Mouse (Mus musculus) Patski (cell line): ENCODE measurements at regions not wholly inside any gene's neighbourhood (a gene's known extent, or its start where the extent isn't known, plus 50 kb on each side); places are given as distances from the start of the nearest gene placed in this dataset.

Experiments used
- ATAC-seq: fragments of 100-300 bp; one replicate; pipeline ENCODE4 v1.8.0; 2021
- CTCF ChIA-PET: fragments of 350-600 bp; sonication (Branson Sonifier 250); formaldehyde crosslinking; loops from one replicate; lab custom pipeline; 2022; ENCODE audit warnings: inconsistent platforms; lab: Charles Lee
- POLR2A ChIA-PET: fragments of 350-600 bp; sonication (Branson Sonifier 250); formaldehyde crosslinking; loops from one replicate; lab custom pipeline; 2022; ENCODE audit warnings: antibody characterized with exemption, inconsistent platforms; lab: Charles Lee
- DNase-seq: peaks from one replicate; pipeline ENCODE4 v3.0.0-alpha.2; 2011; ENCODE audit warnings: low read depth, low spot score
- H3K27me3 ChIP-seq: fragments of 371-371 bp; one replicate; pipeline ENCODE4 v1.5.1; 2021
- CTCF ChIP-seq: fragments of 100-300 bp; IDR thresholded peaks from one replicate; pipeline ENCODE4 v1.5.1; 2021
- in situ Hi-C: fragments of 300-500 bp; cut with MboI; formaldehyde crosslinking; loops from 3 replicates; pipeline ENCODE4 v1.11.1; 2018; ENCODE audit warnings: low pct_unique_long_range_greater_than_20kb, mixed read lengths

DNA sequence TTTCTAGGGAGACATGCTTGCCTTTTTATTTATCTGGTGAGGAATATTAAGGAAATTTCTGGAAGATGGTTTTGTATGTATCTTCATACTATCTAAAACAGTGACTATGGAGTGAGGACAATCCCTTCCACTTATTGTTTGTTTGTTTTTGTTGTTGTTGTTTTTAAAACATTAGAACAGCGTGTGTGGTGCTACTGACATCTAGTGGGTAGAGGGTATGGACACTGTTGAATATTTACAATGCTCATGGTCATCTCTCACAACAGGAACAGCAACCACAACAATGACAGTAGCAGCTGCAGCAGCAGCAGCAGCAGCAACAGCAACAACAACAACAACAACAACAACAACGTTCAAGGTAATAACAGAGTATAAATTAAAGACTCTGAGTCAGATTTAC is 471.2 kb downstream of the Igsf11 start:
- ChIA-PET CTCF (no interaction called here), POLR2A (no interaction called here)
- in situ Hi-C loops = no loop called here
- H3K27me3 ChIP-seq = peaks cover 31% of the 10 kb centered on the region
- no peak for TF ChIP-seq CTCF
- no peak for DNase-seq
- ATAC-seq = no peak

DNA sequence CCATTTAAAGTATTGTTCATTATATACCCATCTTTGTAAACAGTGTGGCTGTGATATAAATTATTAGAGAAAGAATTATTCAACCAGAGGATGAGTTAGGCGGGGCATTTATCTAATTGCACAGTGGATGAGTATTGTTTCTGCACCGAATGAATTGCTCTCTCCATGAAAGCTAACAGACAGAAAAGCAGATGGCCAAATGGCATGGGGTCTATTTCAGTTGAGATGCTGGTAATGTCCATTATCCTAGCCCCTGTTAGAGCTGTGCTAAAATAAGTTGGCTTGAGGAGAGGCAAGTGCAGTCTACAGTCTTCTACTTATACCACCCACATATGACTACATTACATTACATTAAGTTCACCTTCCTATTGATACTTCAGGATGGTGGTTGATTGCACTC is 475.8 kb downstream of the Igsf11 start:
- H3K27me3 ChIP-seq = peaks cover 16% of the 10 kb centered on the region
- no peak for DNase-seq
- POLR2A ChIA-PET = no interaction called here
- ATAC-seq = no peak
- CTCF ChIA-PET = no interaction called here
- no peak for TF ChIP-seq CTCF
- in situ Hi-C loops = no loop called here

DNA sequence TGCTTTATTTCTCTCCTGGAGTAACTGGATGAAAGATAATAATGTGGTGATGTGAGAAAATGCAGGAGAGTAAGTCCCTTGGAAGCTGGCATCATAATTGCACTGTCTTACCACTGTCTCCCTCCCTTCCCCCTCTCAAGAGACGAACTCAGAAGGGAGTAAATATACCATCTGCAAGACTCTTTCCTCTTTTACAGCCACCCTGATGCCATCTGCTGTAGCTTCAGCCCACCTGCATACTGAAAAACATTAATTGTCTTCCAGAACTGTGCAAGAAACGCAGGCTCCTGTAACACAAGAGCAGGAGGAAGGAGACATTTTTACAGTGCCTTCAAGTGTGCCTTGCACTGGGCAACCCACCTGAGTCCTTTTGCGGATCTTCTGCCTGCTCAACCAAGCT is 482.1 kb downstream of the Igsf11 start:
- TF ChIP-seq CTCF = no peak
- in situ Hi-C loops = no loop called here
- DNase-seq (no peak), ATAC-seq (no peak)
- POLR2A ChIA-PET = no interaction called here
- CTCF ChIA-PET = no interaction called here
- H3K27me3 ChIP-seq = no peaks in the 10 kb centered on the region

DNA sequence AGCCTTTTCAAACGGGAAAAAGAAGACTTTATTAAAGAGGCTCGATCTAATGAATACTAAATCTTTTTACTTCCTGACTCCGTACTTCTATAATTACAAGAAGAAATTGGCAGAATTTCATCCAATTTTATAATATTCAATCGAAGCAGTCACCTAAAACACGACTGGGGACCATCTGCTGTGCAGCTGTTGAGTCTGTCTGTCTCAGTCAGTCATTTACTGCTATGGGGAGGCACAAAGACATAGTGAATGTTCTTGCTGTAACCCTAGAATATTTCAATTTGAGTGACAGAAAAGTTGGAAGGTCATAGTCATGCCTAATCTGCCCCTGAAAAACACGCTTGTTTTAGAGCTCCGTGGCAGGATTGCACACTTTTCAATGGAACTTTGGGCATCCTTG is 487.5 kb downstream of the Igsf11 start:
- no peaks in the 10 kb centered on the region for H3K27me3 ChIP-seq
- ATAC-seq (no peak), DNase-seq (no peak)
- ChIA-PET POLR2A (no interaction called here), CTCF (no interaction called here)
- no peak for TF ChIP-seq CTCF
- in situ Hi-C loops = no loop called here

DNA sequence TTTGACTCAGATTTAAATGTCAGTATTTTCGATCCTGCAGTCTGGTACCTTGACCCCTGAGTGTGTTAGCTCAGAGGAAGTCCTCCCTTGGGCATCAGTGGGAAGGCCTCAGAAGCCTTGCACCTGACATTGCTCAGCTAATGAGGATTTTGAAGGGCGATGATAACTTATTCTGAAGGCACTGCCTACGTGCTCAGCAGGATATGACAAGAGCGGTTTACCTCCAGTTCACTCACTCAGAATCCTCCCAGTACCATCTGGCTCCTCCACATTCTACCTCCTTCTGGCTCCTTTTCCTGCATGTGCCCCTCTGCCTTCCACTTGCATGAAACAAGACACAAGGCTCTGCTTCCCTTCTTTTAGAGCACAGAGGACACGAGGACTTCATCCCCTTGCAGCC is 497.5 kb downstream of the Igsf11 start:
- TF ChIP-seq CTCF = no peak
- peaks cover 6% of the 10 kb centered on the region for H3K27me3 ChIP-seq
- ChIA-PET POLR2A (no interaction called here), CTCF (no interaction called here)
- ATAC-seq (no peak), DNase-seq (no peak)
- in situ Hi-C loops = no loop called here

DNA sequence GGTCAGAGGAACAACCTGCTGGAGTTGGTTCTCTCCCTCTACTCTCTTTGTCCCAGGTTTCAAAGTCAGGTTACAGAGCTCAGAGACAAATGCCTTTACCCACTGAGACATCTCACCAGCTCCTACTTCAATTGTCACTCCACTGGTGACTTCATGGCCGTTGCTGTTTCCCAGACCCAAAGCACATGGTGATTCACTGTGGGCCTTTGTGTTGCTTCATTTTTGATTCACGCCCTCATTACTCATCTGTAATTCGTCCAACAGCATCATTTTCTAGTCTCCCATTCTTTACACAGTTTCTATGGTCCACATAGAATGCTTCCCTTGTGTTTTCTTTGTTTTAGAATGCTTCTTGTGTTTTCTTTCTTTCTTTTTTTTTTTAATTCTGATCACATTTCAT is 498.2 kb downstream of the Igsf11 start:
- no peak for DNase-seq
- CTCF ChIA-PET = no interaction called here
- no peak for TF ChIP-seq CTCF
- no peak for ATAC-seq
- peaks cover 6% of the 10 kb centered on the region for H3K27me3 ChIP-seq
- POLR2A ChIA-PET = no interaction called here
- in situ Hi-C loops = no loop called here

DNA sequence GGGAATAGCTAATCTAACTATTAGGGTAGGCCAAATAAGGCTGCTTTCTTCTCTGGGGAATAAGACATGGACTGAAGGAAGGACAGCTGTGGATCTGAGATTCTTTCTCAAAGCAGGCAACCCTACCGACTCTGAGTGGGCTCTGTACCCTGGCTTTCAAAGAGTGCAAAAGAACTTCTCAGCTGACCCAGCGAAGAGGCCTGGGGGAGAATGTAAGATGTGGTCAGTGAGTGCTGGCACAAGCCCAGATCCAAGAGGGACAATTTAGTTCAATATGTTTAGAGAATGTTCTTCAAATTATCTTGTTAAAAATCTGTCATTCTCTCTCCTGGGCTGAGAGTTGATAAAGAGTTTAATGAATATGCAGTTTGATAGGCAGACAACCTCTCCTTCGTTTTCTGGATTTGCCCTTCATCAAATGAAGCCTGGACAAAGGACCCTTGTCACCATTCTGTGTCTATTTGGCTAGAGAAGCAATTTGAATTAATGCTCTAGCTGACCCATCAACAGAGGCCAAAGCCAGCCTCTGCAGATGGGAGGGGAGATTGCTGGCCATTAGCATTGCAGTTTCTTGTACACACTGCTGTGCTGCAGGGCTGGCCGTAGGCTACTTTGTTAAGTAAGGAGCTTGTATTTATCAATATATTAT is 509.8 kb downstream of the Igsf11 start:
- no peak for DNase-seq
- ChIA-PET POLR2A (interaction anchor here (0.7 kb wide), 1 partner anchor 565 kb away, joined by 7 read pairs; no protein-coding TSS in a partner anchor), CTCF (no interaction called here)
- in situ Hi-C loops = no loop called here
- no peak for ATAC-seq
- no peak for TF ChIP-seq CTCF
- H3K27me3 ChIP-seq = peaks cover 2% of the 10 kb centered on the region

DNA sequence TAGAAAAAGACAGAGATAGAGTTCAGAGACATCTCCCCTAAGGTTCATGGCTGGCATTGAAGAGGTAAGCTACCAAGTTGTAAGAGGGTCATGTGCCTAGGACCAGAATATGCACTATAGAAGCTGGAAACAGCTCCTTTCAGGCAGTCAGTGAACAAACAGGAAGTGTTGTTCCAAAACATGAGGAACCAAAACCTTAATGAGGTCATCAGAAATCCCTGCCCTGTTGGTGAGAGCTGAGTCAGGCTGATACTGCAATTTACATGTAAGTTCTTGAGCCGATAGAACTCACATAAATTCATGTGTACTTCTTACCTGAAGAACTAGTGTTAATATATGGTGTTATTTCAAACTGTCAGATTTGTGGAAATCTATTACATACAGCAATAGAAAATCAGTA is 539.1 kb downstream of the Igsf11 start:
- in situ Hi-C loops = no loop called here
- ChIA-PET POLR2A (no interaction called here), CTCF (no interaction called here)
- ATAC-seq (no peak), DNase-seq (no peak)
- no peak for TF ChIP-seq CTCF
- H3K27me3 ChIP-seq = peaks cover 2% of the 10 kb centered on the region

DNA sequence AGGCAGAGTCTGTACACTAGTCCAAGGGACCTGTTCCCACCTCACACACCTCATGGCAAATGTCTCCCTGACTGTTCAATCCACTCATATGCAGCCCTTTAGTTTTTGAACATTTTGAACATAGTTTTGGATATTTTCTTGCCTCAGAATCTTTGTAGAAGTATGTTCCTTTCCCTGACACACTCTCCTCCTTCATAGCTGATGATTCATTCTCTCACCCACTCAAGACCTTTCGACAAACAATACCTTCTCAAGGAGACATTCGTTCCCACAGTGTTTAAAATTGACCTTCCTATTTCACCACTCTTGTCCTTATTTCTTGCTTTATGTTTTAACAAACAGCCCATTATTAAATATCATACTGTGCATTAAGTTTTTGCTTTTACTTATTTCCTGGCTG is 538.4 kb upstream of the Lsamp start:
- no peaks in the 10 kb centered on the region for H3K27me3 ChIP-seq
- in situ Hi-C loops = no loop called here
- ChIA-PET POLR2A (no interaction called here), CTCF (no interaction called here)
- ATAC-seq = no peak
- no peak for DNase-seq
- TF ChIP-seq CTCF = no peak

DNA sequence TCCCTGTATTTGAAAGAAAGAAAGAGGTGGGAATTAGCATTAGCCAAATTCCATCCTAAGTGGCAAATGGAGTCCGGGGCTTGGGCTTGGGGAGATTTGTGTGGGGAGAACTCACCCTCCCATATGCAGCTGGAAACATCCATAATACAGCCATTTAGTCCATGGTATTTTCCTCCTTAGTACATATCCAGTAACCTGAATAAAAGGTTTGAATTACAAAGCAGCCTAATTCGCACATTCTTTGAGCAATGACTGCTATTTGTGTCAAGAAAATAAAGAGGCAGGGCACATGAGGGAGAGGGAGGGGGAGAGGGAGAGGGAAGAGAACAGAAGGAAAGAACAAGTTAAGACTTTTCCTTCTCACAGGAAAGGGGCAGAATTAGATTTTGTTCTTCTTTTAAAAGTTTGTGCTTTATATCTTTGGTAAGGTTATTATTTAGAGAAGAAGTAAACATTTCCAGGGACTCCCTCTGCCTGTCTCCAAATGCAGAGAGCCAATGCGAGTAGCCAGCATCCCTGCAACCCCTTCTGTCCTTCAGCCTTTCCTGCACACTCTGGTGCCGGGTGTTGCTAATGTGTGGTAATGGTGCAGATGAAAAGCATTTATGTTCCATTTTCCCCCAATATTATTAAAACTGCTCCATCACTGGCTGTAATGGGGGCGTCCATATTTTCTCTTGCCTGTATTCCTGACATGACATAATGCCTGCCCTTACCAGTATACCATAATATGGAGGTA is 530.6 kb upstream of the Lsamp start:
- no peak for ATAC-seq
- POLR2A ChIA-PET = no interaction called here
- TF ChIP-seq CTCF = no peak
- H3K27me3 ChIP-seq = no peaks in the 10 kb centered on the region
- DNase-seq = no peak
- CTCF ChIA-PET = no interaction called here
- in situ Hi-C loops = no loop called here
